Mouse (Mus musculus): ENCODE measurements around the gene Wdr83. TPM values are rescaled to one million over a fixed set of nuclear protein-coding genes. Genes with fewer than 3 reads are reported as not detected.

The Wdr83 gene
- polyA plus RNA-seq, 1 experiment from 2014 or later: 56.1 TPM

DNA sequence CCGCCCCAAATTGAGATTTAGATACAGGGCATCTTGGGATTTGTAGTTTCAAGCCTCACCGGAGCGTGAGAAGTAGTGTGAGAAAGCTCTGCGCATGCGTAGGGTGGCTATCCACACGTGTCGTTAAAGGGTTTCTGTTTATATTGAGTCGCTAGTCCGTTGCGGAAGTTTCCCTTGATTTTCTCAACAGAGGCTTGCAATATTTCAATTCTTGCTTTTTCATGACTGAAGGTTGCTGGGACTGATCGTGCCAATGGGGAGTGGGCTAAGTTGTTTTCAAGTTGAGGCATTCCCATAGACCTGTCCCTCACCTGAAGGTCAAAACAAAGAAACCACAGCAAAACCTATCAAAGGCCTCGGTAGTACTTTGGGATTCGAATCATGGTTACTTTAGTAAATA, 46.3 kb downstream of the Wdr83 start:
- Histone ChIP-seq H3K27me3 (ENCODE audit: control insufficient read depth, insufficient read depth, low read length) (no peaks in the 10 kb centered on the region), H3K36me3 (ENCODE audit: control insufficient read depth, insufficient read depth, low read length) (peaks cover 10% of the 10 kb centered on the region; the same call in 1 of the 2 replicates), H3K4me2 (peak overlapping the region; percentile 64), H3K27ac (ENCODE audit: low read depth, low read length) (no peak overlapping the region), H3K9ac (ENCODE audit: low read length) (peak overlapping the region; percentile 76; the same call in 1 of the 2 replicates), H3K4me1 (ENCODE audit: control insufficient read depth, insufficient read depth, low read length) (peaks cover 21% of the 10 kb centered on the region), H3K9me3 (ENCODE audit: control insufficient read depth, low read length) (no peaks in the 10 kb centered on the region), H3K4me3 (ENCODE audit: low read depth, low read length) (peak overlapping the region; percentile 22)
- no peak for ATAC-seq (ENCODE audit: low FRiP score)
- WGBS: 6% methylated on average over 13 of the region's 13 CpGs
- DNase-seq (ENCODE audit: low spot score, missing footprints): peak; percentile 94

DNA sequence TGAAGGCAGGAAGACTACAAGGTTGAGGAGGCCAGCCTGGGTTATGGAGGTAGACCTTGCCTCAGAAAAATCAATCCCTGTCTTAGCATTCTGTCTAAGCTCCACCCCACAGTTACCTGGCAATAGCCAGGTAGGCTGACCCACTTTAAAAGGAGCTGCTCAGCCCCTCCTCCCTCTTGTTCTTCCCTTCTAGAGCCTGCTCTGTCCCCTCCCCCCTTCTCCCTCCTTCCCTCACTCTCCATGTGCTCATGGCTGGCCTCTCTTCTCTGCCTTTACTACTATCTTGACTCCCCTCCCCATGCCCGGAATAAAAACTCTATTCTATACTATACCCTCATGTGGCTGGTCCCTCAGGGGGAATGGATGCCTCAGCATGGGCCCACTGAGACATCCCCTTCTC, 47.2 kb downstream of the Wdr83 start:
- Histone ChIP-seq H3K36me3 (ENCODE audit: control insufficient read depth, insufficient read depth, low read length) (peaks cover 10% of the 10 kb centered on the region; the same call in 1 of the 2 replicates), H3K4me1 (ENCODE audit: control insufficient read depth, insufficient read depth, low read length) (peaks cover 22% of the 10 kb centered on the region), H3K9ac (ENCODE audit: low read length) (no peak overlapping the region), H3K27ac (ENCODE audit: low read depth, low read length) (no peak overlapping the region), H3K9me3 (ENCODE audit: control insufficient read depth, low read length) (no peaks in the 10 kb centered on the region), H3K4me2 (no peak overlapping the region), H3K27me3 (ENCODE audit: control insufficient read depth, insufficient read depth, low read length) (no peaks in the 10 kb centered on the region), H3K4me3 (ENCODE audit: low read depth, low read length) (no peak overlapping the region)
- ATAC-seq (ENCODE audit: low FRiP score) (no peak), DNase-seq (ENCODE audit: low spot score, missing footprints) (no peak)
- WGBS: 56% methylated on average over 1 of the region's 1 CpGs

DNA sequence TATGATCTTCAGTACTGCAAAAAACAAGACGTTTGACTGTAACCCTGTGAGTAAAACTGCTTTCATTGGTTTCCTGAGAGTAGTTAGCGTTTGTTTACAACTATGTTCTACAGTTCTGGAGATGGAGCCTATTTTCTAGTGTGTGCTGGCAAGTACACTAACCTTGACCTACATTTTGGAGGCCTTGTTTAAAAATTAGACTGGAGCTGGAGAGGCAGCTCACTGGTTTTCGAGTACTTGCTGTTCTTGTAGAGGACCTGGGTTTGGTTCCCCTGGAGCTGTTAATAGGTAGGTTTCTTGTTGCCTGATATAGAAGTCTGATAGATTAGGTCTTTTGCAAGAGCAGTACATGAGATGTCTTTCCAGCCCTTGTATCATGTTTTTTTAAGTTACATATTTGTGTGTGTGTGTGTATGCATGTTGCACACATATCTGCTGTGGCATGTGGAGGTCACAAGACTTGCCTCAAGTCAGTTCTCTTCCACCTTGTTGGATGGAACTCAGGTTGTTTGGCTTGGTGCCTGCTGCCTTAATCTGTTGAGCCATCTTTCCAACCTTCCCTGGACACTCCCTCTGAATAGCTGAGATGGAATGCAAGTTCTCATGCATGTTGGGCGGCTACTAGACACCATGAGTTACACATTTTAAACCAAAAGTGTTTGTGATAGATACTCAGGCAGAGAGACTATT, 48.3 kb downstream of the Wdr83 start:
- H3K9ac ChIP-seq (ENCODE audit: low read length): no peak overlapping the region
- H3K4me3 ChIP-seq (ENCODE audit: low read depth, low read length): no peak overlapping the region
- ATAC-seq (ENCODE audit: low FRiP score) (no peak), DNase-seq (ENCODE audit: low spot score, missing footprints) (no peak)
- peaks cover 27% of the 10 kb centered on the region for H3K4me1 ChIP-seq (ENCODE audit: control insufficient read depth, insufficient read depth, low read length)
- H3K4me2 ChIP-seq: no peak overlapping the region
- peaks cover 10% of the 10 kb centered on the region; the same call in 1 of the 2 replicates for H3K36me3 ChIP-seq (ENCODE audit: control insufficient read depth, insufficient read depth, low read length)
- H3K27ac ChIP-seq (ENCODE audit: low read depth, low read length): no peak overlapping the region
- no peaks in the 10 kb centered on the region for H3K27me3 ChIP-seq (ENCODE audit: control insufficient read depth, insufficient read depth, low read length)
- no peaks in the 10 kb centered on the region for H3K9me3 ChIP-seq (ENCODE audit: control insufficient read depth, low read length)
- 91% methylated on average over 4 of the region's 4 CpGs for WGBS

GRCm38 (mm10) chr8:85029271-85029670, 51.8 kb downstream of the Wdr83 start:
- Histone ChIP-seq H3K9ac (ENCODE audit: low read length) (no peak overlapping the region), H3K27ac (ENCODE audit: low read depth, low read length) (no peak overlapping the region), H3K4me1 (ENCODE audit: control insufficient read depth, insufficient read depth, low read length) (peaks cover 28% of the 10 kb centered on the region), H3K9me3 (ENCODE audit: control insufficient read depth, low read length) (no peaks in the 10 kb centered on the region), H3K36me3 (ENCODE audit: control insufficient read depth, insufficient read depth, low read length) (peaks cover 10% of the 10 kb centered on the region; the same call in 1 of the 2 replicates), H3K27me3 (ENCODE audit: control insufficient read depth, insufficient read depth, low read length) (no peaks in the 10 kb centered on the region), H3K4me3 (ENCODE audit: low read depth, low read length) (no peak overlapping the region), H3K4me2 (no peak overlapping the region)
- no peak for DNase-seq (ENCODE audit: low spot score, missing footprints)
- WGBS: 91% methylated on average over 14 of the region's 14 CpGs
- no peak for ATAC-seq (ENCODE audit: low FRiP score)

DNA sequence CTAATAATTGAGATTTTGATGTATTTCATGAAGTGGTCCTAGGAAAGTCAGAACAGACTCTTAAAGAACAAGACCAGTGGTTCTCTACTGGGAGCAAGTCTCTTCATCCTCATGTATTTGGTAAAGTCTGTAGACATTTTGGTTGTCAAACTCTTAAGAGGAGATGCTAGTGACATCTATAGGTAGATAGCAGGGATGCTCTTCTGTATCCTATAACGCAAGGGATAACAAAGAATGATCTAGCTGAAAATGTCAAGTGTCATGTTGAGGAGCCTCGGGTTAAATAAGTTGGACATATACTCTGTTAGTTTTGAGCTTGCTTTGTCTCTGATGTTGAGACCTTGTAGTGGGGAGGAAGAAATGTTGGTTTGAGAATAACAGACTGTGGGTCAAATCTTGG, 53.2 kb downstream of the Wdr83 start:
- Histone ChIP-seq H3K4me1 (ENCODE audit: control insufficient read depth, insufficient read depth, low read length) (peaks cover 31% of the 10 kb centered on the region), H3K9ac (ENCODE audit: low read length) (peak overlapping the region; percentile 99), H3K4me3 (ENCODE audit: low read depth, low read length) (peak overlapping the region; percentile 87), H3K9me3 (ENCODE audit: control insufficient read depth, low read length) (no peaks in the 10 kb centered on the region), H3K4me2 (peak overlapping the region; percentile 55), H3K27me3 (ENCODE audit: control insufficient read depth, insufficient read depth, low read length) (no peaks in the 10 kb centered on the region), H3K36me3 (ENCODE audit: control insufficient read depth, insufficient read depth, low read length) (peaks cover 15% of the 10 kb centered on the region; the same call in 1 of the 2 replicates), H3K27ac (ENCODE audit: low read depth, low read length) (no peak overlapping the region)
- WGBS: 36% methylated on average over 2 of the region's 2 CpGs
- no peak for DNase-seq (ENCODE audit: low spot score, missing footprints)
- ATAC-seq (ENCODE audit: low FRiP score): no peak

GRCm38 (mm10) chr8:85027516-85027855, 53.6 kb downstream of the Wdr83 start:
- peak overlapping the region; percentile 55 for H3K4me2 ChIP-seq
- H3K4me3 ChIP-seq (ENCODE audit: low read depth, low read length): peak overlapping the region; percentile 87
- DNase-seq (ENCODE audit: low spot score, missing footprints): peak; percentile 88
- H3K27me3 ChIP-seq (ENCODE audit: control insufficient read depth, insufficient read depth, low read length): no peaks in the 10 kb centered on the region
- 2% methylated on average over 13 of the region's 13 CpGs for WGBS
- no peaks in the 10 kb centered on the region for H3K9me3 ChIP-seq (ENCODE audit: control insufficient read depth, low read length)
- H3K4me1 ChIP-seq (ENCODE audit: control insufficient read depth, insufficient read depth, low read length): peaks cover 31% of the 10 kb centered on the region
- peak overlapping the region; percentile 99 for H3K9ac ChIP-seq (ENCODE audit: low read length)
- ATAC-seq (ENCODE audit: low FRiP score): no peak
- peaks cover 16% of the 10 kb centered on the region; the same call in 1 of the 2 replicates for H3K36me3 ChIP-seq (ENCODE audit: control insufficient read depth, insufficient read depth, low read length)
- no peak overlapping the region for H3K27ac ChIP-seq (ENCODE audit: low read depth, low read length)

DNA sequence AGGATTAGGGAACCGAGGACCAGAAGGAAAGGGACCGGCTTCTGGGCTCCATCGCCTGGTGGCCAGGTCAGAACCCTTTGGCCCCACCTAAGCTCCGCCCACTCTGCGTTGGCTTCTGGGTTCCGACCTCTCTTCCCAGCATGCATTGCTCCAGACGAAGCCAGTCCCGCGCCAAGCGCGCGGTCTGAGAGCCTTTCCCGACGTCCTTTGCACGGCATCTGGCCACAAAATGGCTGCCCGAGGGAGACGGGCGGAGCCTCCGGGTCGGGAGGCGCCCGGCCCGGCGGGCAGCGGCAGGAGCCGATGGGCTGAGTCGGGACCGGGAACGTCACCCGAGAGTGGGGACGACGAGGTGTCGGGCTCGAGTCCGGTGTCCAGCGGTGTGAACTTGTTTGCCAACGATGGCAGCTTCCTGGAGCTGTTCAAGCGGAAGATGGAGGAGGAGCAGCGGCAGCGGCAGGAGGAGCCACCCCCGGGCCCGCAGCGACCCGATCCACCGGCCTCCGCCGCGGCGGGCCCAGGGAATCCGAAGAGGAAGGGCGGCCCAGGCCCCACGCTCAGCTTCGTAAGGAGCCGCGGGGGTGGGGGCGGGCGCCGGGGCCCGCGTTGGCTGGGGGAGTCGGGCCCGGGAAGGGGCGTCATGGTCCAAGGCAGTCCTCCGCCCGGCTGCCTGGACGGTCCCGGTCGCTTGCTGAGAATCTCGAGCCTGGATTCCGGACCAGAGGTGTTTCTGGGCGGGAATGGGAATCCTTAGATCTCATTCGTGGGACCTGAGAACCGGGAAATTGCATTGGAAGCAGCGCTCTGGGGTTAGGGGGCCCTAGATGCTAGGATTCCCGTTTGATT, 54.2 kb downstream of the Wdr83 start, which contains the start of gene Trir:
Gene Trir (plus strand): TSS at position 154 of the 846 bp plus-strand sequence.
- WGBS: under 1% methylated on average over 75 of the region's 75 CpGs
- peak; percentile 99 for DNase-seq (ENCODE audit: low spot score, missing footprints)
- peaks cover 14% of the 10 kb centered on the region for H3K36me3 ChIP-seq (ENCODE audit: control insufficient read depth, insufficient read depth, low read length)

GRCm38 (mm10) chr8:85025098-85025932, 55.8 kb downstream of the Wdr83 start, which contains the start of gene Asna1:
Asna1 (minus strand) TSS chr8:85025281.
- Histone ChIP-seq H3K27ac (ENCODE audit: low read depth, low read length) (0 out of 2 replicates have a peak within 1 kb of the TSS, but pooled peaks have one; percentile 52), H3K4me2 (peak within 1 kb of the TSS; percentile 89), H3K9me3 (ENCODE audit: control insufficient read depth, low read length) (no peaks in the 10 kb centered on the region), H3K27me3 (ENCODE audit: control insufficient read depth, insufficient read depth, low read length) (no peaks in the 10 kb centered on the region), H3K4me1 (ENCODE audit: control insufficient read depth, insufficient read depth, low read length) (peaks cover 31% of the 10 kb centered on the region), H3K4me3 (ENCODE audit: low read depth, low read length) (peak within 1 kb of the TSS; percentile 66), H3K9ac (ENCODE audit: low read length) (peak within 1 kb of the TSS; percentile 66), H3K36me3 (ENCODE audit: control insufficient read depth, insufficient read depth, low read length) (peaks cover 14% of the 10 kb centered on the region)
- WGBS: 7% methylated on average over 30 of the region's 30 CpGs
- DNase-seq (ENCODE audit: low spot score, missing footprints) (peak; percentile 99), ATAC-seq (ENCODE audit: low FRiP score) (peak; percentile 86)

More for the DNA sequence above, 54.2 kb downstream of the Wdr83 start, which contains the start of gene Trir:
- Histone ChIP-seq H3K4me2 (peak within 1 kb of the TSS; percentile 89), H3K4me3 (ENCODE audit: low read depth, low read length) (peak within 1 kb of the TSS; percentile 87), H3K27ac (ENCODE audit: low read depth, low read length) (peak within 1 kb of the TSS; percentile 77), H3K9me3 (ENCODE audit: control insufficient read depth, low read length) (no peaks in the 10 kb centered on the region), H3K9ac (ENCODE audit: low read length) (peak within 1 kb of the TSS; percentile 99), H3K27me3 (ENCODE audit: control insufficient read depth, insufficient read depth, low read length) (no peaks in the 10 kb centered on the region), H3K4me1 (ENCODE audit: control insufficient read depth, insufficient read depth, low read length) (peaks cover 31% of the 10 kb centered on the region)
- peak; percentile 86 for ATAC-seq (ENCODE audit: low FRiP score)

Measured in midbrain, embryonic 11.5 days (tissue).